Mouse (Mus musculus): ENCODE results near the gene Hist1h2af. TPM values are rescaled to one million over a fixed set of nuclear protein-coding genes. Genes with fewer than 3 reads are reported as not detected.

The Hist1h2af gene
- polyA plus RNA-seq, 1 experiment from 2014 or later: 9.2 TPM

DNA sequence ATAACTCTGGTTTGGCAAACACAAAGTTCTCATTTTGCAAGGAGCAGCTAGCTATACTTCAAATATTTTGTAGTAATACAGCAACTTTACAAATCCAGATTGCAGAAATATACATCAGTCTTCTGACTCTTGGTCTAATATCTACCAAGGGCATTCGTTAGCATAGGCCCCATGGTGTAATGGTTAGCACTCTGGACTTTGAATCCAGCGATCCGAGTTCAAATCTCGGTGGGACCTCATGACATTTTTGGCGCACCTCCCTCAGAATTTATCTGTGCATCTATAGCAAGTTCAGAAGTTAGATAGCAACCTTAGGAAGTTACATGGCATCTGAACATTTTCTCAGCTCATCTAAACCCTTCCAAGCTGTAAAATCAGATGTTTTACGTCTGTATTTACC is 14.8 kb upstream of the Hist1h2af start:
- Histone ChIP-seq H3K36me3 (ENCODE audit: control insufficient read depth, insufficient read depth) (no peaks in the 10 kb centered on the region), H3K27me3 (ENCODE audit: control insufficient read depth, insufficient read depth, low read length) (no peaks in the 10 kb centered on the region), H3K27ac (ENCODE audit: low read length) (peak overlapping the region; percentile 72), H3K4me3 (ENCODE audit: low read length) (peak overlapping the region; percentile 58), H3K4me1 (ENCODE audit: control insufficient read depth, insufficient read depth, low read length) (peaks cover 5% of the 10 kb centered on the region; the same call in 1 of the 2 replicates), H3K4me2 (ENCODE audit: low read depth, low read length) (peak overlapping the region; percentile 94), H3K9me3 (replicated peaks; ENCODE audit: control insufficient read depth, low read length) (no peaks in the 10 kb centered on the region), H3K9ac (ENCODE audit: low read length) (peak overlapping the region; percentile 46; the same call in 1 of the 2 replicates)
- peak; percentile 53; the same call in 1 of the 2 replicates for ATAC-seq (replicated peaks; ENCODE audit: extremely low read depth, insufficient read depth, low FRiP score)
- 0% methylated on average over 6 of the region's 6 CpGs for WGBS

DNA sequence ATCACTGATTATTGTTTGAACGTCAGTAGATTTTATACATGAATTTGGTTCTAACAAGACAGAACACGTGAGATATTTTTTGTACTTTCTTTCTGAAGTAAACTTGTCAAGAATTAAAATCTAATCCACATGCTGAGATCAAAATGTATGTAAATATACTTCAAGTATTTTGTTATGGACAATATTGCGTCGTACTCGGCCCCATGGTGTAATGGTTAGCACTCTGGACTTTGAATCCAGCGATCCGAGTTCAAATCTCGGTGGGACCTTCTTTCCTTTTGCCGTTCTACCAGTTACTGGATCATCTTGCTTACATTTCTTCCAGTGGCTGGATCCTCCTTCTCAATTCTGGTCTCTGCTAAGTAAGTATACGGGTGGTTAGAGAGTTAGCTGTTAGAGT is 14.3 kb upstream of the Hist1h2af start:
- WGBS: under 1% methylated on average over 10 of the region's 10 CpGs
- H3K27ac ChIP-seq (ENCODE audit: low read length): peak overlapping the region; percentile 72
- peak overlapping the region; percentile 46; the same call in 1 of the 2 replicates for H3K9ac ChIP-seq (ENCODE audit: low read length)
- H3K4me3 ChIP-seq (ENCODE audit: low read length): peak overlapping the region; percentile 58
- H3K27me3 ChIP-seq (ENCODE audit: control insufficient read depth, insufficient read depth, low read length): no peaks in the 10 kb centered on the region
- H3K4me2 ChIP-seq (ENCODE audit: low read depth, low read length): peak overlapping the region; percentile 94
- peak; percentile 39; the same call in 1 of the 2 replicates for ATAC-seq (replicated peaks; ENCODE audit: extremely low read depth, insufficient read depth, low FRiP score)
- H3K36me3 ChIP-seq (ENCODE audit: control insufficient read depth, insufficient read depth): no peaks in the 10 kb centered on the region
- peaks cover 5% of the 10 kb centered on the region; the same call in 1 of the 2 replicates for H3K4me1 ChIP-seq (ENCODE audit: control insufficient read depth, insufficient read depth, low read length)
- H3K9me3 ChIP-seq (replicated peaks; ENCODE audit: control insufficient read depth, low read length): no peaks in the 10 kb centered on the region

DNA sequence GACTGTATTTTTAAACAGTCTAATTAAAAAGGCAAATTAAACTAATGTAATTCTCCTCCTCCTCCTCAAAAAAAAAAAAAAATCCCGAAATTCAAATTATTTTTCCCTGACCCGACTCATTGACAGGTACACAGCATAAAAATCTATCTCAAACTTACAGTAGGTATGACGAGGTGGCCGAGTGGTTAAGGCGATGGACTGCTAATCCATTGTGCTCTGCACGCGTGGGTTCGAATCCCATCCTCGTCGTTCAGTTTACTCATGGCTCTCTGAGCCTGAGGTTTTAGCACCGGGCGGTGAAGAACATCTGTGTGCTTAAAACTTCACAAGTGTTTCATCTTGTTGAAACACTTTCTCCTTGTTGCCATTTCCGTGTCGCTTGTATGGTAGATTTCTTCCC is 12.0 kb upstream of the Hist1h2af start:
- Histone ChIP-seq H3K4me1 (ENCODE audit: control insufficient read depth, insufficient read depth, low read length) (peaks cover 7% of the 10 kb centered on the region; the same call in 1 of the 2 replicates), H3K9me3 (replicated peaks; ENCODE audit: control insufficient read depth, low read length) (no peaks in the 10 kb centered on the region), H3K4me2 (ENCODE audit: low read depth, low read length) (peak overlapping the region; percentile 49), H3K36me3 (ENCODE audit: control insufficient read depth, insufficient read depth) (no peaks in the 10 kb centered on the region), H3K27me3 (ENCODE audit: control insufficient read depth, insufficient read depth, low read length) (no peaks in the 10 kb centered on the region), H3K9ac (ENCODE audit: low read length) (no peak overlapping the region), H3K4me3 (ENCODE audit: low read length) (peak overlapping the region; percentile 2; the same call in 1 of the 2 replicates), H3K27ac (ENCODE audit: low read length) (no peak overlapping the region)
- 1% methylated on average over 14 of the region's 14 CpGs for WGBS
- ATAC-seq (replicated peaks; ENCODE audit: extremely low read depth, insufficient read depth, low FRiP score): no peak; the same call in 1 of the 2 replicates

DNA sequence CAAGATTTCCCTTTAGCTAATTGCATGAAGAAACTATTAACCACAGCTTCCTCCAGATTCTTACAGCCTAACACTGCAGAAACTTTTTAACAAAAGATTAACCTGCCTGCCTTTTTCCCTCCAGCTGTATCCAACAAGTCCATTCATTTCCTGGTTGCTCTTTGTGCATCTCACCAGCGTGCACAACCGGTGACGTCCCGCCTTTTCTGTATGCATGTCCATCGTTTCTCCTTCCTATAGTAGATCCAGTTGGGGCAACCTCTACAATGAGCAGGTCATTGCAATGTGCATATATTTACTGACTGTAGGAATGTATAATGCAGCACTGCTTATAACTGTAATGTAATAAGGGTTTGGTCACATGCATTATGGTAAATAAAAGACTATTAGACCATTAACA is 9.7 kb upstream of the Hist1h2af start:
- Histone ChIP-seq H3K9ac (ENCODE audit: low read length) (no peak overlapping the region), H3K4me2 (ENCODE audit: low read depth, low read length) (no peak overlapping the region), H3K4me3 (ENCODE audit: low read length) (no peak overlapping the region), H3K4me1 (ENCODE audit: control insufficient read depth, insufficient read depth, low read length) (peaks cover 14% of the 10 kb centered on the region), H3K36me3 (ENCODE audit: control insufficient read depth, insufficient read depth) (no peaks in the 10 kb centered on the region), H3K27ac (ENCODE audit: low read length) (no peak overlapping the region), H3K9me3 (replicated peaks; ENCODE audit: control insufficient read depth, low read length) (no peaks in the 10 kb centered on the region), H3K27me3 (ENCODE audit: control insufficient read depth, insufficient read depth, low read length) (no peaks in the 10 kb centered on the region)
- 44% methylated on average over 5 of the region's 5 CpGs for WGBS
- ATAC-seq (replicated peaks; ENCODE audit: extremely low read depth, insufficient read depth, low FRiP score): no peak

DNA sequence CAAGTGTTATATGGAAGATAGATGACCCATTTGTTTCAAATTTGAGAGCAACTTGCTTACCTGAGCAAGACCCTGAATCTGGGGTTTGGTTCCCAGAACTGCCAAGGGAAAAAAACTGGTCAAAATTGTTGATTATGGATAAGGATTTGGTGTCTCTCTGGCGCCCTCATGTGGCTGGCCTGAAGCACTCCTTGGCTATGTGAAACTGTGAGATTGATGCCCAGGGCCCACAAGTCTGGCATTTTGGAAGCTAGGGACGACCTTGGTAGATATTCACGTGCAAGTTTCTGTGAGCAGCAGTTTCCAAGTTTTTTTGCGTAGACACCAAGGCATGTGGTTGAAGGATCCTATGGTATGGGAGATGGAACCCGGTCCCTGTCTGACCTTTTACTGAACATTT is 9.1 kb upstream of the Hist1h2af start:
- H3K27me3 ChIP-seq (ENCODE audit: control insufficient read depth, insufficient read depth, low read length): no peaks in the 10 kb centered on the region
- WGBS: 13% methylated on average over 5 of the region's 5 CpGs
- H3K27ac ChIP-seq (ENCODE audit: low read length): no peak overlapping the region
- ATAC-seq (replicated peaks; ENCODE audit: extremely low read depth, insufficient read depth, low FRiP score): no peak
- H3K4me2 ChIP-seq (ENCODE audit: low read depth, low read length): no peak overlapping the region
- no peaks in the 10 kb centered on the region for H3K9me3 ChIP-seq (replicated peaks; ENCODE audit: control insufficient read depth, low read length)
- peaks cover 14% of the 10 kb centered on the region for H3K4me1 ChIP-seq (ENCODE audit: control insufficient read depth, insufficient read depth, low read length)
- no peak overlapping the region for H3K9ac ChIP-seq (ENCODE audit: low read length)
- H3K4me3 ChIP-seq (ENCODE audit: low read length): no peak overlapping the region
- no peaks in the 10 kb centered on the region for H3K36me3 ChIP-seq (ENCODE audit: control insufficient read depth, insufficient read depth)

DNA sequence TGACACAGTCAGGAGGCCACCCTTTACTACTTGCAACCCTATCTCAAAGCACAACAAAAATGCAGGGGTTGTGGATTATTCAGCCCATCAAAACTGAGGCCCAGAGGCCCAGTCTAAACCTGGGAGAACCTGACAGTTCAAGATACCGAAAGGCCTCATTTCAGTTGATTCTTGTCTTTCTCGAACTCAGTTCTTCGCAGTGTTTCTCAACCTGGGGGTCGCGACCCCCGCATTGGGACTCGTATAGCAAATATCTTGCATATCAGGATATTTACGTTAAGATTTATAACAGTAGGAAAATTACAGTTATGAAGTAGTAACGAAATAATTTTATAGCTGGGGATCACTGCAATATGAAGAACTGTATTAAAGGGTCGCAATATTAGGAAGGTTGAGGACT is 7.8 kb upstream of the Hist1h2af start:
- Histone ChIP-seq H3K4me1 (ENCODE audit: control insufficient read depth, insufficient read depth, low read length) (peaks cover 14% of the 10 kb centered on the region), H3K4me2 (ENCODE audit: low read depth, low read length) (peak overlapping the region; percentile 58), H3K4me3 (ENCODE audit: low read length) (peak overlapping the region; percentile 43), H3K27me3 (ENCODE audit: control insufficient read depth, insufficient read depth, low read length) (no peaks in the 10 kb centered on the region), H3K9me3 (replicated peaks; ENCODE audit: control insufficient read depth, low read length) (no peaks in the 10 kb centered on the region), H3K36me3 (ENCODE audit: control insufficient read depth, insufficient read depth) (no peaks in the 10 kb centered on the region), H3K27ac (ENCODE audit: low read length) (no peak overlapping the region), H3K9ac (ENCODE audit: low read length) (peak overlapping the region; percentile 42)
- ATAC-seq (replicated peaks; ENCODE audit: extremely low read depth, insufficient read depth, low FRiP score): no peak
- WGBS: 2% methylated on average over 10 of the region's 10 CpGs

DNA sequence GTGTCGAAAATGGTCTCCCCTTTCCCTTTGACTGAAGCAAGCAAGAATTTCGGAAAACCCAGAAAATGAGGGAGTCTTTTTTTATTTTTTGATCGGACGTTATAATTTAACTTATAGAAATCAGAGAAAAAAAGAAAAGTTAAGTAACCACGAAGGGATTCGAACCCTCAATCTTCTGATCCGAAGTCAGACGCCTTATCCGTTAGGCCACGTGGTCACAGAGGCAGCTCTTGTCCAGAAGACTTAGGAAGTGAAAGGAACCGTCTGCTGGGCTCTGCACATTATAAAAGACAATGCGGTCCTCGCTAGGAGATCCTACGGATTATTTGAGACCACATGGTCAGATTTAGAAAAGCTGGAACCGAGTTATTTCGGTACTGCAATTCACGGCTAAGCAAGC is 7.4 kb upstream of the Hist1h2af start:
- WGBS: under 1% methylated on average over 17 of the region's 17 CpGs
- peaks cover 13% of the 10 kb centered on the region for H3K4me1 ChIP-seq (ENCODE audit: control insufficient read depth, insufficient read depth, low read length)
- H3K27ac ChIP-seq (ENCODE audit: low read length): no peak overlapping the region
- H3K9me3 ChIP-seq (replicated peaks; ENCODE audit: control insufficient read depth, low read length): no peaks in the 10 kb centered on the region
- no peak for ATAC-seq (replicated peaks; ENCODE audit: extremely low read depth, insufficient read depth, low FRiP score)
- H3K4me3 ChIP-seq (ENCODE audit: low read length): peak overlapping the region; percentile 43
- peak overlapping the region; percentile 58 for H3K4me2 ChIP-seq (ENCODE audit: low read depth, low read length)
- peak overlapping the region; percentile 42 for H3K9ac ChIP-seq (ENCODE audit: low read length)
- H3K27me3 ChIP-seq (ENCODE audit: control insufficient read depth, insufficient read depth, low read length): no peaks in the 10 kb centered on the region
- H3K36me3 ChIP-seq (ENCODE audit: control insufficient read depth, insufficient read depth): no peaks in the 10 kb centered on the region

DNA sequence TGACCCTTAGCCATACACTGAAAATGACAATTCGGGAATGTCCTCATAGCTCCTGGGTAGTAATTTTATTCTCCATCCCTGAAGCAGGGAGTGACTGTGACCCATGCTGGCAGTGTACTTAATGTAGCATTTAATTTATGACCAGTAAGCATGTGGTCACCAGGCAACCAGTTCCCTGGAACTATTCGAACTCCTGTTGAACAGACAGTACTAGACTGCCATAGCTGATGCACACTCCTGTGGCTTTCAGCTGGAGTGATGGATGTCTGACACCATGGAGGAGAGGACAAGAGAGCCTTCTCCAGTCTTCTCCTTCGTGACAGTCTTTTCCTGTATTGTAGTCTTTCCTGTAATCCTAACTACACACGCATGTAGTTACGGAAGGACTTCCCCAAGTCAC is 4.7 kb upstream of the Hist1h2af start:
- no peak for ATAC-seq (replicated peaks; ENCODE audit: extremely low read depth, insufficient read depth, low FRiP score)
- no peaks in the 10 kb centered on the region for H3K9me3 ChIP-seq (replicated peaks; ENCODE audit: control insufficient read depth, low read length)
- peak overlapping the region; percentile 19; the same call in 1 of the 2 replicates for H3K4me2 ChIP-seq (ENCODE audit: low read depth, low read length)
- H3K9ac ChIP-seq (ENCODE audit: low read length): peak overlapping the region; percentile 15; the same call in 1 of the 2 replicates
- no peaks in the 10 kb centered on the region for H3K36me3 ChIP-seq (ENCODE audit: control insufficient read depth, insufficient read depth)
- 79% methylated on average over 5 of the region's 5 CpGs for WGBS
- H3K4me1 ChIP-seq (ENCODE audit: control insufficient read depth, insufficient read depth, low read length): peaks cover 26% of the 10 kb centered on the region
- H3K27ac ChIP-seq (ENCODE audit: low read length): peak overlapping the region; percentile 99
- no peaks in the 10 kb centered on the region for H3K27me3 ChIP-seq (ENCODE audit: control insufficient read depth, insufficient read depth, low read length)
- H3K4me3 ChIP-seq (ENCODE audit: low read length): no peak overlapping the region

DNA sequence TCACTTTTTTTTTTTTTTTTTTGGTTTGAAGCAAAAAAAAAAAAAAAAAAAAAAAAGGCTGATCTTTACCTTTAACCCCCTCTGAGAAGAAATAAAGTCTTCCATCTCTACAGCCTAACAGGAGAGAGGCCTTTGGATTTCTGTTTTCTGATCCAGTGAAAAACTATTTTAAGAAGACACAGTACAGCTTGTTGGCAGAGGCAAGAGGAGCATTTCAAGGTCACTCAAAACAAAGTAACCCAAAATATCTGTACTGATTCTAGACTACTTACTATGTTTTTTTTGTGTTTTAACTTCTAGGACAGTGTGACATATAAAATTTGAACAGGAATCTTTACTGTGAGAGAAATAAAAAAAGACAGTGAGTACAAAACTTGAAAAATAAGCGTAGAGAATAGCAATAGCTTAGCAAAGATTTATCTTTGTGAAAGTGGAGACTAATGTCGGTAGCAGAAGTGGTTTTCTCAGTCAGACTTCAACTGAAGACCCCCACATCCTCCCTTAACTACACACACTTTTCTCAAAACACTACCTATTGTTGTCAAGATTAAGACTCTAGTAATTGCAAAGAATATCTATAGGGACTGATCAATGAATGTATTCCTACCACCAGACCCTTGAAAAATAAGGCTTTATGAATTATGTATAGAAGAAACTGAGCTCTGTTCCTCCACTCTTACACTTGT is 4.1 kb upstream of the Hist1h2af start:
- peak overlapping the region; percentile 99 for H3K27ac ChIP-seq (ENCODE audit: low read length)
- ATAC-seq (replicated peaks; ENCODE audit: extremely low read depth, insufficient read depth, low FRiP score): no peak
- H3K27me3 ChIP-seq (ENCODE audit: control insufficient read depth, insufficient read depth, low read length): no peaks in the 10 kb centered on the region
- no peaks in the 10 kb centered on the region for H3K36me3 ChIP-seq (ENCODE audit: control insufficient read depth, insufficient read depth)
- H3K9me3 ChIP-seq (replicated peaks; ENCODE audit: control insufficient read depth, low read length): no peaks in the 10 kb centered on the region
- peak overlapping the region; percentile 90 for H3K9ac ChIP-seq (ENCODE audit: low read length)
- peak overlapping the region; percentile 75 for H3K4me2 ChIP-seq (ENCODE audit: low read depth, low read length)
- H3K4me1 ChIP-seq (ENCODE audit: control insufficient read depth, insufficient read depth, low read length): peaks cover 30% of the 10 kb centered on the region
- H3K4me3 ChIP-seq (ENCODE audit: low read length): peak overlapping the region; percentile 77
- 14% methylated on average over 2 of the region's 2 CpGs for WGBS
